Mouse (Mus musculus) bone marrow, adult 2 months (tissue): ENCODE measurements around the gene Trcg1.

ENCODE experiments used
- CTCF ChIP-seq: fragments of 200-500 bp; IDR thresholded peaks from 2 replicates; pipeline ENCODE4 v1.5.1; 2011; ENCODE audit warnings: low read length, control low read depth; ENCODE audit not compliant: control insufficient read depth, insufficient read depth
- POLR2A ChIP-seq: fragments of 200-500 bp; IDR thresholded peaks from 2 replicates; pipeline ENCODE4 v1.6.1; 2011; ENCODE audit warnings: low read depth, mild to moderate bottlenecking, control low read depth, low read length, borderline replicate concordance; ENCODE audit not compliant: control insufficient read depth

DNA sequence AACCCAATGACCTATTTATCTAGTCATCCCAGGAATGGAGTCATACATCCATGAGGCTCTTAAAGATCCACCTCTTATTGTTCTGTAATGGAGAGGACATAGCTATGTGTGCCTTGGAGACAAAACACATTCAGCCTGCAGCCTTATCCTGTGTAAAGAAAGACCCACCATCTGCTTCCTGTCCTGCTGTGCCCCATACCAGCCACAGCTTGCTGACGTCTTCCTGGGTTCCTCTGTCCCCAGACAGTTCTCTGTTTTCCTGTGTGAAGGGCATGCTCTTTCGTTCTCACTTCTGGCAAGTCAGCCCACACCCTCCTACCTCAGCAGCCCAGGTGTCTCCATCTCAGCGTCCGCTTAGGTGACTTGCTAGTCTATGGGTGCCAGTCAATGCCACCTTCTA, 41.9 kb downstream of the Trcg1 start:
- no peak for TF ChIP-seq CTCF
- TF ChIP-seq POLR2A: no peak
